Mouse (Mus musculus): Measurements from ENCODE around the gene Esp36. TPM values are rescaled to one million over a fixed set of nuclear protein-coding genes. Genes with fewer than 3 reads are reported as not detected.
"Not testable (repeated sequence)": the region's sequence is repeated elsewhere in the genome, so short reads cannot be mapped to it uniquely, and the experiment has no call there.

Gene Esp36
- not detected in 2 replicates for polyA plus RNA-seq (2016; fragmentation: Nextera tagmentation; extraction: Ambion mirVana)

GRCm38 (mm10) chr17:38420085-38420484 is at the start of gene Esp36:
Gene Esp36, minus strand, starts transcription at chr17:38420185.
- 73% methylated on average over 2 of the region's 2 CpGs for WGBS
- H3K9me3 ChIP-seq = no peaks in the 10 kb centered on the region
- no peak for DNase-seq (ENCODE audit: low spot score)
- H3K27me3 ChIP-seq (ENCODE audit: insufficient read depth, poor library complexity, severe bottlenecking) = no peaks in the 10 kb centered on the region
- H3K36me3 ChIP-seq = no peaks in the 10 kb centered on the region
- no peak within 1 kb of the TSS for H3K4me3 ChIP-seq
- no peak within 1 kb of the TSS for H3K27ac ChIP-seq
- no peaks in the 10 kb centered on the region for H3K4me1 ChIP-seq

- H3K36me3 ChIP-seq; DNase-seq (ENCODE audit: low spot score); H3K9me3 ChIP-seq; H3K27me3 ChIP-seq (ENCODE audit: insufficient read depth, poor library complexity, severe bottlenecking); H3K4me1 ChIP-seq; H3K27ac ChIP-seq; H3K4me3 ChIP-seq: not testable (repeated sequence)
Observed at GRCm38 (mm10) chr17:38456206-38456605, 36.2 kb upstream of the Esp36 start.

GRCm38 (mm10) chr17:38450688-38451087 is 30.7 kb upstream of the Esp36 start:
- no peaks in the 10 kb centered on the region for H3K36me3 ChIP-seq
- H3K4me1 ChIP-seq = no peaks in the 10 kb centered on the region
- no peaks in the 10 kb centered on the region for H3K27me3 ChIP-seq (ENCODE audit: insufficient read depth, poor library complexity, severe bottlenecking)
- WGBS = 87% methylated on average over 2 of the region's 2 CpGs
- H3K4me3 ChIP-seq = no peak overlapping the region
- no peaks in the 10 kb centered on the region; the same call in 1 of the 2 replicates for H3K9me3 ChIP-seq
- H3K27ac ChIP-seq = no peak overlapping the region
- no peak for DNase-seq (ENCODE audit: low spot score)

- Histone ChIP-seq H3K4me1 (no peaks in the 10 kb centered on the region), H3K27me3 (ENCODE audit: insufficient read depth, poor library complexity, severe bottlenecking) (no peaks in the 10 kb centered on the region), H3K4me3 (no peak overlapping the region), H3K9me3 (peaks cover 2% of the 10 kb centered on the region; the same call in 1 of the 2 replicates), H3K36me3 (no peaks in the 10 kb centered on the region), H3K27ac (no peak overlapping the region)
- DNase-seq (ENCODE audit: low spot score) = no peak
- WGBS = 57% methylated on average over 3 of the region's 3 CpGs
Observed at GRCm38 (mm10) chr17:38406135-38406534, 13.8 kb downstream of the Esp36 start.

GRCm38 (mm10) chr17:38391821-38392220 is 28.2 kb downstream of the Esp36 start:
- H3K4me1 ChIP-seq = no peaks in the 10 kb centered on the region
- no peak overlapping the region for H3K4me3 ChIP-seq
- no peak for DNase-seq (ENCODE audit: low spot score)
- WGBS = 72% methylated on average over 2 of the region's 2 CpGs
- no peak overlapping the region for H3K27ac ChIP-seq
- H3K9me3 ChIP-seq = no peaks in the 10 kb centered on the region
- H3K27me3 ChIP-seq (ENCODE audit: insufficient read depth, poor library complexity, severe bottlenecking) = no peaks in the 10 kb centered on the region
- no peaks in the 10 kb centered on the region for H3K36me3 ChIP-seq

Other genes starting within 250 kb of the Esp36 start
- gene Olfr134, start 248.8 kb downstream of the Esp36 start, polyA plus RNA-seq (2016; fragmentation: Nextera tagmentation; extraction: Ambion mirVana) = not detected in 2 replicates
- gene Olfr135, start 215.8 kb downstream of the Esp36 start, polyA plus RNA-seq (2016; fragmentation: Nextera tagmentation; extraction: Ambion mirVana) = not detected in 2 replicates
- gene Olfr138, start 159.2 kb downstream of the Esp36 start, polyA plus RNA-seq (2016; fragmentation: Nextera tagmentation; extraction: Ambion mirVana) = not detected in 2 replicates
- not detected in 2 replicates for gene Olfr137, start 112.6 kb downstream of the Esp36 start, polyA plus RNA-seq (2016; fragmentation: Nextera tagmentation; extraction: Ambion mirVana)
- gene Olfr136, start 90.4 kb downstream of the Esp36 start, polyA plus RNA-seq (2016; fragmentation: Nextera tagmentation; extraction: Ambion mirVana) = not detected in 2 replicates
- not detected in 2 replicates for gene Esp34, start 134.0 kb upstream of the Esp36 start, polyA plus RNA-seq (2016; fragmentation: Nextera tagmentation; extraction: Ambion mirVana)
- gene Esp31, start 219.3 kb upstream of the Esp36 start, polyA plus RNA-seq (2016; fragmentation: Nextera tagmentation; extraction: Ambion mirVana) = not detected in 2 replicates